Mouse (Mus musculus) embryonic facial prominence, embryonic 12.5 days (tissue): ENCODE results near the gene Gm7137. TPM values are rescaled to one million over a fixed set of nuclear protein-coding genes. Genes with fewer than 3 reads are reported as not detected.
"Not testable (repeated sequence)": the region's sequence is repeated elsewhere in the genome, so short reads cannot be mapped to it uniquely, and the experiment has no call there.

Experiments used
- ATAC-seq: fragments of 200-750 bp; cut with Nextera tagmentation; 2 replicates; pipeline ENCODE4 v1.8.0; 2017; ENCODE audit not compliant: insufficient number of reproducible peaks, insufficient read depth, low FRiP score, low TSS enrichment
- H3K27ac ChIP-seq: fragments of 300-500 bp; sonication (generic); 2 replicates; pipeline ENCODE4 v1.5.1; 2016; ENCODE audit warnings: mild to moderate bottlenecking
- H3K27me3 ChIP-seq: fragments of 300-500 bp; sonication (generic); 2 replicates; pipeline ENCODE4 v1.6.1; 2016; ENCODE audit warnings: mild to moderate bottlenecking, moderate library complexity
- H3K36me3 ChIP-seq: fragments of 300-500 bp; sonication (generic); 2 replicates; pipeline ENCODE4 v1.6.1; 2016; ENCODE audit warnings: mild to moderate bottlenecking
- H3K4me1 ChIP-seq: fragments of 300-500 bp; sonication (generic); 2 replicates; pipeline ENCODE4 v1.6.1; 2016
- H3K4me2 ChIP-seq: fragments of 300-500 bp; sonication (generic); replicated peaks from 2 replicates; pipeline ENCODE4 v1.6.1; 2016; ENCODE audit warnings: mild to moderate bottlenecking, moderate library complexity
- H3K4me3 ChIP-seq: fragments of 300-500 bp; sonication (generic); 2 replicates; pipeline ENCODE4 v1.5.1; 2016; ENCODE audit warnings: mild to moderate bottlenecking
- H3K9ac ChIP-seq: fragments of 300-500 bp; sonication (generic); 2 replicates; pipeline ENCODE4 v1.6.1; 2016; ENCODE audit warnings: mild to moderate bottlenecking, moderate library complexity
- H3K9me3 ChIP-seq: fragments of 300-500 bp; sonication (generic); 2 replicates; pipeline ENCODE4 v1.6.1; 2016; ENCODE audit warnings: mild to moderate bottlenecking, moderate library complexity
- WGBS: fragments of 180-500 bp; shearing (Covaris S2); methylation state at CpG from one replicate; pipeline ENCODE4 v1.1.7; 2016; 5-methylcytosine and 5-hydroxymethylcytosine counted together
- polyA plus RNA-seq: library from polyadenylated mRNA; unstranded; fragments of >200 nt; fragmentation: Nextera tagmentation; extraction: Ambion mirVana; gene quantifications from 2 replicates; pipeline ENCODE4 v1.2.1, GENCODE M21; 2016

Gene Gm7137
- not detected in 2 replicates for polyA plus RNA-seq

DNA sequence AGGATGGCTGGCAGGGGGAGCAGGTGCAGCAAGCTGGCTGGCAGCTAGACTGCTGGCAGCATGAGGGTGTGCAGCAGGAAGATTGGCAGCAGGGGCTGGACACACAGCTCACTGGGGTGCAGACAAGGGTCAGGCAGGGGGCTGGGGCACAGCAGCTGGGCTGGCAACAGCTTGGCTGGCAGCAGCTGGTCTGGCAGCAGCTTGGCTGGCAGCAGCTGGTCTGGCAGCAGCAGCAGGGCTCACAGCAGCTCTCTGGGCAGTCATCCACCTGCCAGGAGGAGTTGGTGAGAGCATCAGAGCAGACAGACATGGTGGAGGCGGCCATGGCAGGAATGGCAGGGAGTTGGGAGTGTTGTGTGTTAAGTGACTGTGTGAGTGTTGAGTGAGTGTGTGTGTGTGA is at the start of gene Gm7137:
Gene Gm7137 (minus strand): TSS at position 325 of the 400 bp plus-strand sequence.
- not testable (repeated sequence) for ATAC-seq, H3K9ac ChIP-seq, H3K4me2 ChIP-seq, H3K27ac ChIP-seq, H3K9me3 ChIP-seq, H3K4me1 ChIP-seq, H3K4me3 ChIP-seq, H3K36me3 ChIP-seq, H3K27me3 ChIP-seq
- 40% methylated on average over 1 of the region's 1 CpGs for WGBS

GRCm38 (mm10) chr10:77835647-77836046 is 47.6 kb upstream of the Gm7137 start, which contains the start of gene Krtap10-10:
Gene Krtap10-10, plus strand, starts transcription at chr10:77835947.
- H3K4me1 ChIP-seq = no peaks in the 10 kb centered on the region
- H3K27me3 ChIP-seq = no peaks in the 10 kb centered on the region
- no peak within 1 kb of the TSS for H3K27ac ChIP-seq
- H3K4me3 ChIP-seq = no peak within 1 kb of the TSS
- 57% methylated on average over 7 of the region's 9 CpGs for WGBS
- no peak within 1 kb of the TSS for H3K4me2 ChIP-seq
- H3K36me3 ChIP-seq = no peaks in the 10 kb centered on the region
- no peaks in the 10 kb centered on the region for H3K9me3 ChIP-seq
- no peak within 1 kb of the TSS for H3K9ac ChIP-seq
- no peak for ATAC-seq

DNA sequence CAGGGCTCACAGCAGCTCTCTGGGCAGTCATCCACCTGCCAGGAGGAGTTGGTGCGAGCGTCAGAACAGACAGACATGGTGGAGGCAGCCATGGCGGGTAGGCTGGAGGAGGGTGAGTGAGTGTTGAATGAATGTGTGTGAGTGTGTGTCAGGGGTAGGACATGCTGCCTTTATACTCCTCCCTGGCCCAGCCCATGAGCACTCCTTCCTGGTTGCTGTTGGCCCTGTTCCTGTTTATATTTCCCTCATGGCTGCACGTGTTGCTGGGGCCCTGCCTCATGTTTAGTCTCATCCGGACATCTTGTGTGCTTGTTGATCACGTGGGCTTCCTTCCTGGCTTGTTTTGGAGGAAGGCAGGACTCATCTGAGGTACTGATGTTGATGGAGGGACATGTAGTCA is 39.0 kb upstream of the Gm7137 start, which contains the start of gene Krtap10-4:
Gene Krtap10-4 (minus strand): TSS at position 145 of the 400 bp plus-strand sequence.
- WGBS = 64% methylated on average over 6 of the region's 6 CpGs
- no peaks in the 10 kb centered on the region for H3K9me3 ChIP-seq
- H3K27ac ChIP-seq = no peak within 1 kb of the TSS
- no peak within 1 kb of the TSS for H3K4me3 ChIP-seq
- no peak within 1 kb of the TSS for H3K4me2 ChIP-seq
- H3K27me3 ChIP-seq = no peaks in the 10 kb centered on the region
- no peaks in the 10 kb centered on the region for H3K36me3 ChIP-seq
- ATAC-seq = no peak
- H3K4me1 ChIP-seq = no peaks in the 10 kb centered on the region
- H3K9ac ChIP-seq = no peak within 1 kb of the TSS

DNA sequence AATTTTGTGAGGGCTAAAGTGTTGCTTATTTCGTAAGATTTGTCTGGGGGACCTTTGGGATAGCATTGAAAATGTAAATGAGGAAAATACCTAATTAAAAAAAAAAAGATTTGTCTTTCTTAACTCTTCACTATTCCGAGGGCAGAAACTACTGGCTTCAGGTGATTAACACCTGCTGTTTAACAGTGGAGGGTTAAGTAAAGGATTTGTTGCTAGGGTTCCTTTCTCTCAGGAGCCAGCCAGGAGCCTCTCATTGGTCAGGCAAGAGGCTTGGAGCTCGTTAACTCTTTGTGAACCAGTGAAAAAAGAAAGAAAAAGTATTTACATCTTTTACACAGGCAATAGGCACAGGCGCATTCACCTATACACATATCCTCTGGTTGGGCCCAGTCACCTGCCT is 31.2 kb upstream of the Gm7137 start:
- ATAC-seq = no peak
- no peak overlapping the region for H3K27ac ChIP-seq
- 29% methylated on average over 4 of the region's 4 CpGs for WGBS
- H3K36me3 ChIP-seq = no peaks in the 10 kb centered on the region
- H3K9ac ChIP-seq = no peak overlapping the region
- H3K9me3 ChIP-seq = no peaks in the 10 kb centered on the region
- H3K4me2 ChIP-seq = no peak overlapping the region
- no peak overlapping the region for H3K4me3 ChIP-seq
- no peaks in the 10 kb centered on the region for H3K27me3 ChIP-seq
- no peaks in the 10 kb centered on the region for H3K4me1 ChIP-seq

DNA sequence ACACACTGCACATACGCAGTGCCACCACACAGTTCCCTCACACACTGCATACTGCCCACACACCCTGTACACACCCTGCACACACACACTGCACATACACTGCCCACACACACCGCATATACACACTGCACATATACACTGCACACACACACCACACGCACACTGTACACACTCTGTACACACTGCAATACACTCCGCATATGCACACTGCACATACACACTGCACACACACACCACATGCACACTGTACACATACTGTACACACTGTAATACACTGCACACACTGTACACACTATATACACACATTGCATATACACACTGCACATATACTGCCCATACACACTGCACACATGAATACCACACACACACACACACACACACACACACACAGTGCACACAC is 30.5 kb upstream of the Gm7137 start:
- H3K27ac ChIP-seq = no peak overlapping the region
- ATAC-seq = peak; percentile 56; the same call in 1 of the 2 replicates
- WGBS = 95% methylated on average over 4 of the region's 4 CpGs

DNA sequence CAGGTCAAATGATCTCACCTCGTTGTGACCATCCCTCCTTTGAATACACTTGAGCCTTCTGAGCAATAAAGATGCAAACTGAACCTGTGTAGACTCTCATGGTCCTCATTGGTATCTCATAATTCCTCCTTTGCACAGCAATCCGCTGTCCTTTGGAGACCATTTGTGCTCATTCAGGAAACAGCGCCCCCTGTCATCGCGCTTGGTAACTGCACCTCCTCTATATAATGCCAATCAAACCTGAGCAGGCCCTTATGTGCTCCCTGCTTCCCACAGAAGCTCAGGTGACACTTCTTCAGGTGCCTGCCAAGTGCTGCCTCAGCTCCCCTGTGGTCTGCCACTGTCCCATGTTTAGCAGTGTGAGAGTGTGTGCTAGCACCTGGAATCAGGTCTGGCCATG is 27.5 kb upstream of the Gm7137 start:
- Histone ChIP-seq H3K9ac (no peak overlapping the region), H3K4me1 (no peaks in the 10 kb centered on the region), H3K27me3 (no peaks in the 10 kb centered on the region), H3K4me2 (no peak overlapping the region), H3K27ac (no peak overlapping the region), H3K36me3 (no peaks in the 10 kb centered on the region), H3K9me3 (no peaks in the 10 kb centered on the region), H3K4me3 (no peak overlapping the region)
- no peak for ATAC-seq
- 39% methylated on average over 5 of the region's 5 CpGs for WGBS

More for the DNA sequence above, 30.5 kb upstream of the Gm7137 start:
- H3K27me3 ChIP-seq = no peaks in the 10 kb centered on the region
- no peaks in the 10 kb centered on the region for H3K4me1 ChIP-seq
- H3K9ac ChIP-seq = no peak overlapping the region
- no peak overlapping the region for H3K4me3 ChIP-seq
- H3K9me3 ChIP-seq = no peaks in the 10 kb centered on the region
- H3K36me3 ChIP-seq = no peaks in the 10 kb centered on the region
- no peak overlapping the region for H3K4me2 ChIP-seq

GRCm38 (mm10) chr10:77814382-77814781 is 26.4 kb upstream of the Gm7137 start, which contains the start of gene Gm2696:
Gene Gm2696, plus strand, starts transcription at chr10:77814682.
- no peaks in the 10 kb centered on the region for H3K27me3 ChIP-seq
- H3K4me2 ChIP-seq = no peak within 1 kb of the TSS
- no peak within 1 kb of the TSS for H3K4me3 ChIP-seq
- H3K4me1 ChIP-seq = no peaks in the 10 kb centered on the region
- H3K27ac ChIP-seq = no peak within 1 kb of the TSS
- H3K36me3 ChIP-seq = no peaks in the 10 kb centered on the region
- H3K9me3 ChIP-seq = no peaks in the 10 kb centered on the region
- no peak within 1 kb of the TSS for H3K9ac ChIP-seq
- no peak for ATAC-seq
- WGBS = 55% methylated on average over 4 of the region's 4 CpGs

- H3K27ac ChIP-seq = no peak within 1 kb of the TSS
- 77% methylated on average over 5 of the region's 5 CpGs for WGBS
- H3K4me2 ChIP-seq = no peak within 1 kb of the TSS
- H3K4me1 ChIP-seq = no peaks in the 10 kb centered on the region
- no peaks in the 10 kb centered on the region for H3K36me3 ChIP-seq
- H3K27me3 ChIP-seq = no peaks in the 10 kb centered on the region
- ATAC-seq = no peak
- H3K4me3 ChIP-seq = no peak within 1 kb of the TSS
- H3K9me3 ChIP-seq = no peaks in the 10 kb centered on the region; the same call in 1 of the 2 replicates
- H3K9ac ChIP-seq = no peak within 1 kb of the TSS
Observed at GRCm38 (mm10) chr10:77811743-77812142, 23.7 kb upstream of the Gm7137 start, which contains the start of gene Gm9507. Gene Gm9507, minus strand, starts transcription at chr10:77811843.

- no peak overlapping the region for H3K4me2 ChIP-seq
- H3K27ac ChIP-seq = no peak overlapping the region
- H3K4me1 ChIP-seq = no peaks in the 10 kb centered on the region
- H3K4me3 ChIP-seq = no peak overlapping the region
- WGBS = 75% methylated on average over 3 of the region's 3 CpGs
- no peaks in the 10 kb centered on the region for H3K27me3 ChIP-seq
- H3K36me3 ChIP-seq = no peaks in the 10 kb centered on the region
- H3K9me3 ChIP-seq = no peaks in the 10 kb centered on the region; the same call in 1 of the 2 replicates
- ATAC-seq = no peak
- H3K9ac ChIP-seq = no peak overlapping the region
Observed at GRCm38 (mm10) chr10:77804095-77804494, 16.1 kb upstream of the Gm7137 start.

DNA sequence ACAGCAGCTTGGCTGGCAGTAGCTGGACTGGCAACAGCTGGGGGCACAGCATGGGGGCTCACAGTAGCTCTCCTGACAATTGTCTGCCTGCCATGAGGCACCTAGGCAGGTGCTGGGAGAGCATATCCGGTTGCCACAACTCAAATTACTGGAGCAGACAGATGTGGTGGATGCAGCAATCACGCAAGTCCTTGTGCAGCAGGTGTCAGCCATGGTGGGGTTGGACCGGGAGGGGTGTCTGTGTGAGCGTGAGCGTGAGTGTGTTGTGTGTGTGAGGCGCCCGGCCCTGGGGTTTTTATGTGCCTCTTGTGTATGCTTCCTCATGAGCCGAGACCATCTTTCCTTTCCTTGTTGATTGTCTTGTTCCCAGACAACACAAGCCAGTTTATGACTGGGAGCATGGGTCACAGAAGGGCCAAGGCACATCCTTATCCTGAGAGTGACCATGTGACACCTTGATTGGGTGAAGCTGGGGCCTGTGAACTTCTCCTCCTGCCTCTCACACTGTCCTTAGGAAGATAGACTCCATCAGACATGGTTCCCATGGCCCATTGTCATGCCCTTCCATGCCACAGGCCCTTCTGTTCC is 11.0 kb upstream of the Gm7137 start, which contains the start of gene Gm19668:
Gene Gm19668 (minus strand): TSS at position 213 of the 588 bp plus-strand sequence.
- H3K36me3 ChIP-seq = no peaks in the 10 kb centered on the region
- no peaks in the 10 kb centered on the region; the same call in 1 of the 2 replicates for H3K4me1 ChIP-seq
- H3K4me2 ChIP-seq = no peak within 1 kb of the TSS
- no peak for ATAC-seq
- no peak within 1 kb of the TSS for H3K9ac ChIP-seq
- no peak within 1 kb of the TSS for H3K27ac ChIP-seq
- H3K4me3 ChIP-seq = no peak within 1 kb of the TSS
- H3K9me3 ChIP-seq = no peaks in the 10 kb centered on the region
- WGBS = 63% methylated on average over 8 of the region's 8 CpGs
- no peaks in the 10 kb centered on the region for H3K27me3 ChIP-seq

DNA sequence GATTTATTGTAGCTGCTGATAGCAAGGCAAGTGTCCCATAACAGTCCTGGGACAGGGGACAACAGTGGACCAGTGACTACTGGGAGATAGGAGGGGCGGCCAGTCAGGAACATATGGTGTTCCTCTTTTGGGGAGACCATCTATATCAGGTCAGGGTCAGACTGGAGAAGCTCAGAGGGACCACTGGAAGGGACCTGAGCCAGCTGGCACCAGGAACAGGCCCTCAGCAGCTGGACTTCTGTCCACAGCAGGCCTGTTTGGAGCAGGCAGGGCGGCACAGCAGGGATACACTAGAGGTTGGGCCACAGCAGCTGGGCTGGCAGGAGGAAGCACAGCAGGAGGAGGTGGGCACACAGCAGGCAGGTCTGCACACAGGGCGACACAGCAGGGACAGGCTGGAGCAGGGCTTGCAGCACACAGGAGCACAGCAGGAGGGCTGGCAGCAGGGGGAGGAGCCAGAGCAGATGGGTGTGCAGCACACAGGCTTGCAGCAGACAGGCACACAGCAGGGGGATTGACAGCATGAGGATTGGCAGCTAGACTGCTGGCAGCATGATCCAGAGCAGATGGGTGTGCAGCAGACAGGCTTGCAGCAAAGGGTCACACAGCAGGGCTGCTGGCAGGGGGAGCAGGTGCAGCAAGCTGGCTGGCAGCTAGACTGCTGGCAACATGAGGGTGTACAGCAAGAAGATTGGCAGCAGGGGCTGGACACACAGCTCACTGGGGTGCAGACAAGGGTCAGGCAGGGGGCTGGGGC is 10.3 kb upstream of the Gm7137 start:
- not testable (repeated sequence) for H3K27me3 ChIP-seq, H3K9me3 ChIP-seq, ATAC-seq, H3K27ac ChIP-seq, H3K4me2 ChIP-seq, H3K4me1 ChIP-seq, H3K4me3 ChIP-seq, H3K9ac ChIP-seq, H3K36me3 ChIP-seq
- WGBS = 40% methylated on average over 3 of the region's 3 CpGs

- H3K4me2 ChIP-seq = no peak overlapping the region
- H3K27ac ChIP-seq = no peak overlapping the region
- ATAC-seq = no peak
- H3K9me3 ChIP-seq = no peaks in the 10 kb centered on the region
- H3K9ac ChIP-seq = no peak overlapping the region
- no peaks in the 10 kb centered on the region; the same call in 1 of the 2 replicates for H3K4me1 ChIP-seq
- 10% methylated on average over 3 of the region's 3 CpGs for WGBS
- H3K27me3 ChIP-seq = no peaks in the 10 kb centered on the region
- no peak overlapping the region for H3K4me3 ChIP-seq
- no peaks in the 10 kb centered on the region for H3K36me3 ChIP-seq
Observed at GRCm38 (mm10) chr10:77797677-77798076, 9.7 kb upstream of the Gm7137 start.
